Mouse (Mus musculus) heart, postnatal 0 days (tissue): ENCODE results near the gene Car7. TPM values are rescaled to one million over a fixed set of nuclear protein-coding genes. Genes with fewer than 3 reads are reported as not detected.

Experiments
- ATAC-seq: fragments of 200-750 bp; cut with Nextera tagmentation; 2 replicates; pipeline ENCODE4 v1.8.0; 2017; ENCODE audit warnings: low read depth, moderate number of reproducible peaks, moderate library complexity; ENCODE audit not compliant: insufficient read depth
- DNase-seq: peaks from one replicate; pipeline ENCODE4 v3.0.0-alpha.2; 2016; ENCODE audit warnings: low spot score
- H3K27ac ChIP-seq: fragments of 300-500 bp; sonication (generic); 2 replicates; pipeline ENCODE4 v1.5.1; 2014; ENCODE audit warnings: low read depth, mild to moderate bottlenecking
- H3K27me3 ChIP-seq: fragments of 300-500 bp; sonication (generic); 2 replicates; pipeline ENCODE4 v1.6.1; 2014; ENCODE audit warnings: low read length, mixed read lengths; ENCODE audit not compliant: control insufficient read depth, insufficient read depth
- H3K36me3 ChIP-seq: fragments of 300-500 bp; sonication (generic); replicated peaks from 2 replicates; pipeline ENCODE4 v1.6.1; 2014; ENCODE audit warnings: low read length, mixed read lengths; ENCODE audit not compliant: control insufficient read depth, insufficient read depth
- H3K4me1 ChIP-seq: fragments of 300-500 bp; sonication (generic); 2 replicates; pipeline ENCODE4 v1.6.1; 2014; ENCODE audit warnings: antibody characterized with exemption; ENCODE audit not compliant: control insufficient read depth, insufficient read depth
- H3K4me2 ChIP-seq: fragments of 300-500 bp; sonication (generic); 2 replicates; pipeline ENCODE4 v1.6.1; 2014; ENCODE audit warnings: low read depth, mild to moderate bottlenecking, low read length, moderate library complexity
- H3K4me3 ChIP-seq: fragments of 300-500 bp; sonication (generic); 2 replicates; pipeline ENCODE4 v1.5.1; 2014; ENCODE audit warnings: low read depth, low read length
- H3K9ac ChIP-seq: fragments of 300-500 bp; sonication (generic); replicated peaks from 2 replicates; pipeline ENCODE4 v1.6.1; 2014; ENCODE audit warnings: low read depth, low read length, mixed read lengths
- H3K9me3 ChIP-seq: fragments of 300-500 bp; sonication (generic); replicated peaks from 2 replicates; pipeline ENCODE4 v1.6.1; 2016; ENCODE audit warnings: low read length; ENCODE audit not compliant: control insufficient read depth
- CTCF ChIP-seq: IDR thresholded peaks from 2 replicates; pipeline ENCODE4 v1.5.1; 2016; ENCODE audit warnings: antibody characterized with exemption, control low read depth, low read depth
- EP300 ChIP-seq: IDR thresholded peaks from 2 replicates; pipeline ENCODE4 v1.6.1; 2016; ENCODE audit warnings: antibody characterized with exemption, low read depth
- WGBS: fragments of 180-500 bp; shearing (Covaris S2); extraction: QIAGEN DNeasy Blood & Tissue Kit; methylation state at CpG from one replicate; pipeline ENCODE4 v1.1.7; 2014; 5-methylcytosine and 5-hydroxymethylcytosine counted together
- polyA plus RNA-seq: library from polyadenylated mRNA; unstranded; fragments of >200 nt; fragmentation: Nextera tagmentation; extraction: Ambion mirVana; gene quantifications from 2 replicates; pipeline ENCODE4 v1.2.1, GENCODE M21; 2015
- total RNA-seq: library from RNA; depleted of rRNA; stranded (reverse); fragments of >200 nt; gene quantifications from 2 replicates; pipeline ENCODE4 v1.2.3, GENCODE M21; 2014; ENCODE audit warnings: low replicate concordance

Gene Car7
- total and polyA plus RNA-seq, 2 experiments from 2014 or later: 0.99 to 3.6 TPM

- TF ChIP-seq EP300: no peak
- TF ChIP-seq CTCF: no peak
- H3K36me3 ChIP-seq: no peaks in the 10 kb centered on the region
- DNase-seq: no peak
- H3K4me2 ChIP-seq: no peak overlapping the region
- H3K27me3 ChIP-seq: no peaks in the 10 kb centered on the region
- no peak overlapping the region for H3K9ac ChIP-seq
- ATAC-seq: no peak
- H3K9me3 ChIP-seq: no peaks in the 10 kb centered on the region
- no peaks in the 10 kb centered on the region for H3K4me1 ChIP-seq
- no peak overlapping the region for H3K4me3 ChIP-seq
- no peak overlapping the region for H3K27ac ChIP-seq
- 57% methylated on average over 4 of the region's 4 CpGs for WGBS
These were observed 20.7 kb downstream of the Car7 start for GRCm38 (mm10) chr8:104555191-104555590.

GRCm38 (mm10) chr8:104557226-104557625 lies 22.7 kb downstream of the Car7 start:
- Histone ChIP-seq H3K27me3 (no peaks in the 10 kb centered on the region), H3K9ac (no peak overlapping the region), H3K36me3 (no peaks in the 10 kb centered on the region), H3K4me2 (no peak overlapping the region), H3K27ac (no peak overlapping the region), H3K9me3 (no peaks in the 10 kb centered on the region), H3K4me1 (no peaks in the 10 kb centered on the region), H3K4me3 (no peak overlapping the region)
- no peak for TF ChIP-seq EP300
- 57% methylated on average over 7 of the region's 7 CpGs for WGBS
- ATAC-seq (no peak), DNase-seq (no peak)

GRCm38 (mm10) chr8:104560731-104561130 lies 26.2 kb downstream of the Car7 start:
- H3K4me2 ChIP-seq: no peak overlapping the region

GRCm38 (mm10) chr8:104564633-104565456 lies 30.4 kb downstream of the Car7 start:
- H3K4me3 ChIP-seq: no peak overlapping the region

More at GRCm38 (mm10) chr8:104560731-104561130, 26.2 kb downstream of the Car7 start:
- Histone ChIP-seq H3K27ac (no peak overlapping the region), H3K27me3 (no peaks in the 10 kb centered on the region), H3K4me1 (no peaks in the 10 kb centered on the region; the same call in 1 of the 2 replicates), H3K36me3 (no peaks in the 10 kb centered on the region), H3K9ac (no peak overlapping the region), H3K4me3 (no peak overlapping the region), H3K9me3 (no peaks in the 10 kb centered on the region)
- DNase-seq: no peak
- ATAC-seq: no peak
- no peak for TF ChIP-seq CTCF
- no peak for TF ChIP-seq EP300

GRCm38 (mm10) chr8:104565457-104565798 lies 30.9 kb downstream of the Car7 start:
- H3K27me3 ChIP-seq: no peaks in the 10 kb centered on the region
- ATAC-seq (peak; percentile 21; the same call in 1 of the 2 replicates), DNase-seq (no peak)
- no peak overlapping the region for H3K27ac ChIP-seq
- H3K4me3 ChIP-seq: no peak overlapping the region
- peaks cover 3% of the 10 kb centered on the region; the same call in 1 of the 2 replicates for H3K4me1 ChIP-seq
- no peaks in the 10 kb centered on the region for H3K9me3 ChIP-seq
- 90% methylated on average over 5 of the region's 5 CpGs for WGBS
- TF ChIP-seq EP300 (no peak), CTCF (no peak)
- H3K36me3 ChIP-seq: no peaks in the 10 kb centered on the region
- H3K4me2 ChIP-seq: no peak overlapping the region
- no peak overlapping the region for H3K9ac ChIP-seq

More at GRCm38 (mm10) chr8:104564633-104565456, 30.4 kb downstream of the Car7 start:
- WGBS: 17% methylated on average over 21 of the region's 22 CpGs
- TF ChIP-seq EP300 (no peak), CTCF (peak; percentile 97)
- Histone ChIP-seq H3K27me3 (no peaks in the 10 kb centered on the region), H3K4me1 (peaks cover 3% of the 10 kb centered on the region; the same call in 1 of the 2 replicates), H3K27ac (no peak overlapping the region), H3K36me3 (no peaks in the 10 kb centered on the region), H3K9me3 (no peaks in the 10 kb centered on the region), H3K9ac (no peak overlapping the region), H3K4me2 (peak overlapping the region; percentile 41; the same call in 1 of the 2 replicates)
- ATAC-seq (peak; percentile 88), DNase-seq (peak; percentile 91)

- Histone ChIP-seq H3K9me3 (no peaks in the 10 kb centered on the region), H3K27me3 (no peaks in the 10 kb centered on the region), H3K4me3 (no peak overlapping the region), H3K4me2 (no peak overlapping the region), H3K36me3 (no peaks in the 10 kb centered on the region), H3K4me1 (peaks cover 3% of the 10 kb centered on the region; the same call in 1 of the 2 replicates), H3K27ac (no peak overlapping the region), H3K9ac (no peak overlapping the region)
- peak; percentile 22 for DNase-seq
- TF ChIP-seq EP300 (no peak), CTCF (peak; percentile 55)
- no peak for ATAC-seq
- 36% methylated on average over 1 of the region's 1 CpGs for whole genome bisulfite sequencing
These were observed 35.1 kb downstream of the Car7 start for GRCm38 (mm10) chr8:104569559-104569958.
